ENCODE assay signal across 19 mouse cellular contexts in genomic region chr4:107075456-107075855, GRCm38 (mm10). TPM values are rescaled to one million over a fixed set of nuclear protein-coding genes. Genes with fewer than 3 reads are reported as not detected.
DNase-seq lines count a peak whose midpoint lies in the region; ATAC-seq and TF ChIP-seq lines count a peak whose summit lies in the region.
"Had no signal": no experiment of that assay in that cellular context is flagged by ENCODE, and none has a peak within 500 bp of the region (broad histone marks: within the 10 kb centered on the region; RNA-seq: fewer than 3 reads in every experiment).

No protein-coding gene starts in this region.

- H3K9ac ChIP-seq in heart, adult 2 months (ENCODE audit: low read depth, low read length) = no peak overlapping the region
- no peak overlapping the region for H3K9ac ChIP-seq in neural tube, embryonic 13.5 days
- H3K9ac ChIP-seq in midbrain, embryonic 13.5 days (replicated peaks) = 0 out of 2 replicates have a peak overlapping the region, but pooled peaks have one; percentile 5
- no peak overlapping the region for H3K9ac ChIP-seq in stomach, embryonic 16.5 days (ENCODE audit: low read length)
- H3K9ac ChIP-seq in liver, postnatal 0 days (replicated peaks) = no peak overlapping the region
- H3K9ac ChIP-seq: limb, embryonic 12.5 days; neural tube, embryonic 12.5 days had no signal

- no peak for TF ChIP-seq EP300 in heart, adult 2 months (IDR thresholded peaks at IDR 0.05; ENCODE audit: insufficient read depth, low read depth, low read length)
- no peak for TF ChIP-seq EP300 in liver, postnatal 0 days (IDR thresholded peaks at IDR 0.05; ENCODE audit: low read depth)

- no peaks in the 10 kb centered on the region for H3K9me3 ChIP-seq in neural tube, embryonic 13.5 days
- no peaks in the 10 kb centered on the region for H3K9me3 ChIP-seq in midbrain, embryonic 13.5 days
- no peaks in the 10 kb centered on the region for H3K9me3 ChIP-seq in stomach, embryonic 16.5 days (replicated peaks; ENCODE audit: control insufficient read depth, low read length)
- no peaks in the 10 kb centered on the region for H3K9me3 ChIP-seq in liver, postnatal 0 days (ENCODE audit: low read length)
- H3K9me3 ChIP-seq: limb, embryonic 12.5 days; neural tube, embryonic 12.5 days had no signal

- intact Hi-C loops in heart, postnatal 14 days (cut with DNase I) = no loop called here
- intact Hi-C loops in heart, adult 2 months (cut with DNase I) = no loop called here

- no peak for ATAC-seq in neural tube, embryonic 13.5 days (ENCODE audit: low read depth)
- ATAC-seq in midbrain, embryonic 13.5 days = 0 out of 2 replicates have a peak, but pooled peaks have one; percentile 65
- peak; percentile 63; the same call in 1 of the 2 replicates for ATAC-seq in stomach, embryonic 16.5 days (ENCODE audit: insufficient read depth, low FRiP score)
- ATAC-seq in liver, postnatal 0 days = no peak

- no peaks in the 10 kb centered on the region for H3K36me3 ChIP-seq in heart, adult 2 months (ENCODE audit: control insufficient read depth, insufficient read depth, low read length)
- no peaks in the 10 kb centered on the region for H3K36me3 ChIP-seq in neural tube, embryonic 13.5 days
- no peaks in the 10 kb centered on the region for H3K36me3 ChIP-seq in midbrain, embryonic 13.5 days
- no peaks in the 10 kb centered on the region for H3K36me3 ChIP-seq in stomach, embryonic 16.5 days (ENCODE audit: control insufficient read depth, insufficient read depth, low read length)
- H3K36me3 ChIP-seq in liver, postnatal 0 days (replicated peaks; ENCODE audit: insufficient read depth, low read length) = no peaks in the 10 kb centered on the region
- H3K36me3 ChIP-seq: limb, embryonic 12.5 days; neural tube, embryonic 12.5 days had no signal

- H3K27ac ChIP-seq in heart, adult 2 months = no peak overlapping the region
- H3K27ac ChIP-seq in neural tube, embryonic 13.5 days (replicated peaks) = 0 out of 2 replicates have a peak overlapping the region, but pooled peaks have one; percentile 18
- H3K27ac ChIP-seq in midbrain, embryonic 13.5 days = peak overlapping the region; percentile 71
- no peak overlapping the region for H3K27ac ChIP-seq in stomach, embryonic 16.5 days (ENCODE audit: low read length)
- H3K27ac ChIP-seq in liver, postnatal 0 days (ENCODE audit: low read depth) = no peak overlapping the region
- H3K27ac ChIP-seq: limb, embryonic 12.5 days; neural tube, embryonic 12.5 days had no signal

- H3K79me2 ChIP-seq in heart, adult 2 months (replicated peaks; ENCODE audit: control insufficient read depth, insufficient read depth, low read length) = no peaks in the 10 kb centered on the region

- H3K4me3 ChIP-seq in heart, adult 2 months = no peak overlapping the region
- H3K4me3 ChIP-seq in neural tube, embryonic 13.5 days = no peak overlapping the region
- no peak overlapping the region for H3K4me3 ChIP-seq in midbrain, embryonic 13.5 days (replicated peaks)
- H3K4me3 ChIP-seq in stomach, embryonic 16.5 days (replicated peaks; ENCODE audit: low read length) = no peak overlapping the region
- H3K4me3 ChIP-seq in liver, postnatal 0 days (ENCODE audit: low read depth, low read length) = no peak overlapping the region
- H3K4me3 ChIP-seq: limb, embryonic 12.5 days; neural tube, embryonic 12.5 days had no signal

- no peak for TF ChIP-seq CTCF in heart, adult 2 months (IDR thresholded peaks at IDR 0.05)
- no peak for TF ChIP-seq CTCF in liver, postnatal 0 days (IDR thresholded peaks at IDR 0.05; ENCODE audit: low read depth)

- no peak for TF ChIP-seq POLR2A in heart, adult 2 months (IDR thresholded peaks at IDR 0.05; ENCODE audit: insufficient read depth, low read depth, low read length)

- H3K4me2 ChIP-seq in neural tube, embryonic 13.5 days = no peak overlapping the region
- H3K4me2 ChIP-seq in midbrain, embryonic 13.5 days (replicated peaks) = no peak overlapping the region
- H3K4me2 ChIP-seq in stomach, embryonic 16.5 days (ENCODE audit: low read depth, low read length) = no peak overlapping the region
- no peak overlapping the region for H3K4me2 ChIP-seq in liver, postnatal 0 days (ENCODE audit: low read depth, low read length)
- H3K4me2 ChIP-seq: limb, embryonic 12.5 days; neural tube, embryonic 12.5 days had no signal

- no peaks in the 10 kb centered on the region for H3K27me3 ChIP-seq in heart, adult 2 months (ENCODE audit: control insufficient read depth, insufficient read depth, low read length)
- H3K27me3 ChIP-seq in neural tube, embryonic 13.5 days = no peaks in the 10 kb centered on the region
- H3K27me3 ChIP-seq in midbrain, embryonic 13.5 days = no peaks in the 10 kb centered on the region
- no peaks in the 10 kb centered on the region for H3K27me3 ChIP-seq in stomach, embryonic 16.5 days (ENCODE audit: control insufficient read depth, insufficient read depth, low read length)
- H3K27me3 ChIP-seq in liver, postnatal 0 days (ENCODE audit: insufficient read depth, low read length) = no peaks in the 10 kb centered on the region
- H3K27me3 ChIP-seq: limb, embryonic 12.5 days; neural tube, embryonic 12.5 days had no signal

- WGBS in heart, adult 2 months = 75% methylated on average over 5 of the region's 5 CpGs
- 76% methylated on average over 5 of the region's 5 CpGs for WGBS in neural tube, embryonic 13.5 days
- WGBS in midbrain, embryonic 13.5 days = 31% methylated on average over 5 of the region's 5 CpGs
- WGBS in stomach, embryonic 16.5 days = 42% methylated on average over 5 of the region's 5 CpGs
- WGBS in liver, postnatal 0 days (ENCODE audit: insufficient replicate concordance) = 77% methylated on average over 5 of the region's 5 CpGs

- H3K4me1 ChIP-seq in heart, adult 2 months (ENCODE audit: control insufficient read depth, insufficient read depth, low read length) = peaks cover 1% of the 10 kb centered on the region
- H3K4me1 ChIP-seq in neural tube, embryonic 13.5 days (replicated peaks) = no peaks in the 10 kb centered on the region
- H3K4me1 ChIP-seq in midbrain, embryonic 13.5 days (replicated peaks) = peaks cover 15% of the 10 kb centered on the region
- H3K4me1 ChIP-seq in stomach, embryonic 16.5 days (ENCODE audit: control insufficient read depth, insufficient read depth, low read length) = peaks cover 4% of the 10 kb centered on the region; the same call in 1 of the 2 replicates
- H3K4me1 ChIP-seq in liver, postnatal 0 days (ENCODE audit: insufficient read depth) = no peaks in the 10 kb centered on the region
- H3K4me1 ChIP-seq: limb, embryonic 12.5 days; neural tube, embryonic 12.5 days had no signal

- DNase-seq in heart, postnatal 14 days = peak; percentile 24 to 29
- no peak for DNase-seq in heart, adult 2 months
- DNase-seq in neural tube, embryonic 10.5 days (ENCODE audit: extremely low spot score, low spot score) = no peak
- DNase-seq in liver, postnatal 0 days = no peak
- DNase-seq: cerebellum, adult 11-12 months; heart, adult 18-20 months; kidney, adult 8-10 months; lung, adult 18-20 months; thymus, adult 18-20 months had no signal

RNA-seq across cellular contexts. Expression of gene Cyb5rl, which starts 8.7 kb away (rescaled TPM):
- total RNA-seq in heart, postnatal 14 days (2021) = 10 to 100 TPM; 11.7 to 14.5 TPM
- 10 to 100 TPM; 21.9 to 25.9 TPM for total RNA-seq in heart, adult 2 months (2021)
- 12.6 and 15.4 TPM in 2 replicates for polyA plus RNA-seq in heart, adult 2 months (2012; rRNA removed)
- 4.5 and 6.9 TPM in 2 replicates for polyA plus RNA-seq in neural tube, embryonic 13.5 days (2015; fragmentation: Nextera tagmentation; extraction: Ambion mirVana)
- 3.5 and 4.2 TPM in 2 replicates for polyA plus RNA-seq in midbrain, embryonic 13.5 days (2015; fragmentation: Nextera tagmentation; extraction: Ambion mirVana)
- 7.5 and 9.3 TPM in 2 replicates for polyA plus RNA-seq in stomach, embryonic 16.5 days (2015; fragmentation: Nextera tagmentation; extraction: Ambion mirVana)
- polyA plus RNA-seq in liver, postnatal 0 days (2015; fragmentation: Nextera tagmentation; extraction: Ambion mirVana) = 2.8 and 3.1 TPM in 2 replicates

RNA-seq across cellular contexts. Expression of gene Mrpl37, which starts 8.8 kb away (rescaled TPM):
- 10 to 100 TPM; 90.0 to 98.9 TPM for total RNA-seq in heart, postnatal 14 days (2021)
- total RNA-seq in heart, adult 2 months (2021) = 100 to 1,000 TPM in 1 of 2 experiments, 10 to 100 TPM in 1; 96.3 to 103 TPM
- 113 and 180 TPM in 2 replicates for polyA plus RNA-seq in heart, adult 2 months (2012; rRNA removed)
- 76.9 and 80.9 TPM in 2 replicates for polyA plus RNA-seq in neural tube, embryonic 13.5 days (2015; fragmentation: Nextera tagmentation; extraction: Ambion mirVana)
- 72.8 and 84.9 TPM in 2 replicates for polyA plus RNA-seq in midbrain, embryonic 13.5 days (2015; fragmentation: Nextera tagmentation; extraction: Ambion mirVana)
- 88.2 and 91.8 TPM in 2 replicates for polyA plus RNA-seq in stomach, embryonic 16.5 days (2015; fragmentation: Nextera tagmentation; extraction: Ambion mirVana)
- 36.2 and 38.6 TPM in 2 replicates for polyA plus RNA-seq in liver, postnatal 0 days (2015; fragmentation: Nextera tagmentation; extraction: Ambion mirVana)

RNA-seq across cellular contexts. Expression of gene Cdcp2, which starts 21.2 kb away (rescaled TPM):
- not detected for total RNA-seq in heart, postnatal 14 days (2021)
- not detected for total RNA-seq in heart, adult 2 months (2021)
- polyA plus RNA-seq in heart, adult 2 months (2012; rRNA removed) = not detected in 2 replicates
- not detected in 2 replicates for polyA plus RNA-seq in neural tube, embryonic 13.5 days (2015; fragmentation: Nextera tagmentation; extraction: Ambion mirVana)
- polyA plus RNA-seq in midbrain, embryonic 13.5 days (2015; fragmentation: Nextera tagmentation; extraction: Ambion mirVana) = not detected in 2 replicates
- not detected in 2 replicates for polyA plus RNA-seq in stomach, embryonic 16.5 days (2015; fragmentation: Nextera tagmentation; extraction: Ambion mirVana)
- not detected in 2 replicates for polyA plus RNA-seq in liver, postnatal 0 days (2015; fragmentation: Nextera tagmentation; extraction: Ambion mirVana)
- total RNA-seq: heart, adult 18-20 months; heart, postnatal 25 days; layer of hippocampus, adult 18-20 months; megakaryocyte progenitor cell, adult 5-6 weeks; MEL had no signal
- polyA plus RNA-seq: C2C12; limb, embryonic 12.5 days had no signal

Comparison
In these comparisons a context has a peak if more than half of its experiments do, and no peak if none do; other contexts are left out.
1. DNase-seq: peak in heart, postnatal 14 days (2 of 2); none in heart, adult 2 months (0 of 2), neural tube, embryonic 10.5 days (single experiment) and liver, postnatal 0 days (single experiment).
2. H3K27ac ChIP-seq: peak in neural tube, embryonic 13.5 days (single experiment) and midbrain, embryonic 13.5 days (single experiment); none in heart, adult 2 months (single experiment), stomach, embryonic 16.5 days (single experiment) and liver, postnatal 0 days (single experiment).
3. ATAC-seq: peak in midbrain, embryonic 13.5 days (single experiment) and stomach, embryonic 16.5 days (single experiment); none in neural tube, embryonic 13.5 days (single experiment) and liver, postnatal 0 days (single experiment).